Mouse (Mus musculus) frontal cortex, postnatal 10 days (tissue): Measurements from ENCODE around the gene Tmem268.

ENCODE experiments used
- DNase-seq, 2 experiments: peaks; one replicate each; pipeline ENCODE4 v3.0.0; 2022; ENCODE audit warnings: low spot score in 2 of 2, mixed read lengths in 1 of 2

The Tmem268 gene

DNA sequence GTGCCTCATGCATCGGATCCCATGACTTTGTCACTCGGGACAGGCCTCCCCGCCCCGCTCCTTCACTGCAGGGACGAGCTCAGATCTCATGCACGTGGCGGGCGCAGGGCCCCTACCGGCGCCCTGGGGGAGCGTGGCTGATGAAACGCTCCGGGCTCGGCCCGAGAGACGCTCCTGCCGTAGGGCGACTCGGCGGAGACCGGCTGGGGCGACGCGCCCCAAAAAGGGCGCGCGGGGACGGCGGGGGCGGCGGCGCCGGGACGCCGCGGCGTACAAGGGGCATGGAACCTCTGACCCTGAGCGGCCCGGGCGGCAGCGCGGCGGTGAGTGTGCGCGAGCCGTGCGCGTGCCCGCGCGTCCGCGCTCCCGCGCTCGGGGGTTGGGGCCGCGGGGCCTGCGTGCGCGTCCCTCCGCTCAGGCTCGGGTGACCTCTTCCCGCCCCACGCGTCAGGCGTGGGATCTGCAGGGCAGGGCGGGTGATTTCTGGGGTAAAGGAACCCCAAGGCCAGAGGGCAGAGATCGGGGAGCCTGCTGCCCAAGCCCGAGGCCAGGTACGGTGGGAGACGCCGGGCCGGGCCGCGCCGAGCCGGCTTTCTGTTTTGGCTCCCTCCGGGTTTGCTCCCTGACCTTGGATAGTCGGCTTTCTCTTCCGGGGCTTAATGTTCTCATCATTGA lies at the start of gene Tmem268:
Gene Tmem268 (plus strand): TSS at position 375 of the 675 bp plus-strand sequence.
- DNase-seq: peak in 1 of 2 experiments; percentile 66

- DNase-seq: no peak
Measured at GRCm38 (mm10) chr4:63512921-63513320, 45.7 kb upstream of the Tmem268 start.

DNA sequence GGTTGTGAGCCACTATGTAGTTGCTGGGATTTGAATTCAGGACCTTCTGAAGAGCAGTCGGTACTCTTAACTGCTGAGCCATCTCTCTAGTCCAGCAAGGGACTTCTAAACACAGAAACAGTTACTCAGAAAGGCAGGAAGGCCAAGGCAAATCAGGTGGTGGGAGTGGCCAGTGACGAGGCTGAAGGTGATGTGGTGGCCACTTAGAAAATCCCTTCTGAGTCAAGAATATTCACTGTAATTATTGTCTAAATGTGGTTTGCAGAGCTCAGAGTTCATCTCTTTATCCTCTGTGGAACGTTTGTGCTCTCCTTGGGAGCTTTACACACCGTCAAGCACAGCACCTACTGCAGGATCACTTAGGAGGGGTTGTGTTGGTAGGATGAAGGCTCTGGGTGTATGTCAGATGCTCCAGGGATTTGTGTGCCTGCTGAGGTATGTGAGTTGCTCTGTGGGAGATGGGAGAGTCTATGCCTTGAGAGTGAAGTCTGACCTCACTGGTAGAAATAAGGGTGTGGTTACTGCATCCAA lies 44.1 kb upstream of the Tmem268 start:
- DNase-seq: no peak

GRCm38 (mm10) chr4:63515021-63515420 lies 43.6 kb upstream of the Tmem268 start:
- no peak for DNase-seq

DNA sequence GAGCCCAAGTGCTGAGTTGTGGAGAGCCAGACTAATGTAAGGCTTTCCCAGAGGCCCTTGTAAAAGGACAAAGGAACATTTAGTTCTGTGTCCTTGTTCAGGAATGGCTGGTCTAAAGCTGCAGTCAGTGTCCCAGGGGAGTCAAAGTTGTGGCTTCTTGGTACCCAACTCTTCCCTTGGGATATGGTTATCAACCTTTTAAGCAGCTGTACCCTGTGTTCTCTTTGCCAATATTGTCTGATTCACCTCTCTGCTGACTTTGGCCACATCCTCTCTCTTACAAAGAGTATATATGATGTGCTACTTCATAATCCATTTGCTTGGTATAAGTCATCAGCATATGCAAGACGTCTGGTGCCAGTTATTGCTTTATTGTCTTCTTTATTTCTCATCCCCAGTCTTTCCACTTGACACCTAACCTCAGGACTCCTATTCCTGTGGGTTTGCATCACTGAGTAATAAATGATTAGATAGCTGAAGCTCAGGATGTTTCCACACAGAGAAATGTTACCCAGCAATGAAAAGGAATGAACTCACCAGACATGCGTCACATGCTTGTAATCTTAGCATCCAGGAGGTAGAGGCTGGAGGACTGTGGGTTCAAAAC lies 36.7 kb upstream of the Tmem268 start:
- DNase-seq: no peak

GRCm38 (mm10) chr4:63525514-63525913 lies 33.1 kb upstream of the Tmem268 start:
- DNase-seq: no peak

GRCm38 (mm10) chr4:63528946-63529345 lies 29.6 kb upstream of the Tmem268 start:
- peak; percentile 25 to 54 for DNase-seq

GRCm38 (mm10) chr4:63530409-63530808 lies 28.2 kb upstream of the Tmem268 start:
- DNase-seq: no peak

GRCm38 (mm10) chr4:63537602-63538001 lies 21.0 kb upstream of the Tmem268 start:
- DNase-seq: no peak

GRCm38 (mm10) chr4:63542209-63542608 lies 16.4 kb upstream of the Tmem268 start:
- DNase-seq: no peak

GRCm38 (mm10) chr4:63543746-63544493 lies 14.7 kb upstream of the Tmem268 start:
- DNase-seq: peak in 1 of 2 experiments; percentile 49

GRCm38 (mm10) chr4:63544494-63545230 lies 13.9 kb upstream of the Tmem268 start, which contains the start of gene Atp6v1g1:
Atp6v1g1 (plus strand) TSS chr4:63544772.
- DNase-seq: peak; percentile 94

- no peak for DNase-seq
Measured at GRCm38 (mm10) chr4:63545231-63545958, 13.2 kb upstream of the Tmem268 start.

- DNase-seq: no peak
Measured at GRCm38 (mm10) chr4:63546441-63547055, 12.0 kb upstream of the Tmem268 start.

DNA sequence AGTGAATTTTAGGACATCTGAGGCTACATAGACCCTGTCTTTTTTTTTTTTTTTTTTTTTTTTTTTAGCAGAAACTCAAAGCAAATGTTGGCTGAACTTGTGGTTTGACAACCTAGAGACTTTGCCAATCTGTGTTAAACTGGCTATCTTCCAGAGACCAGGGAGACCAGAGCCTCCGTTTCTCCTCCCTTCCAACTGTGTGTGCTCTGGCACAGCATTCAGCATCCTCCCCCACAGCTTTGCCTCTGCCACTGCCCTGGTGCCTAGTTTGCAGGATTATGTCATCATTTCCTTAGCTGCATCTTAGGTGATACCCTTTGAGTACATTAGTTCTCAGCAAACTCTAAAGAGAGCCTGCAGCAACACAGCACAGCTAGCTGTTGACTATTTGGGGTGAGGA lies 10.8 kb upstream of the Tmem268 start:
- no peak for DNase-seq

- no peak for DNase-seq
Measured at GRCm38 (mm10) chr4:63548491-63548890, 10.1 kb upstream of the Tmem268 start.

- DNase-seq: no peak
Measured at GRCm38 (mm10) chr4:63550908-63551307, 7.7 kb upstream of the Tmem268 start.

DNA sequence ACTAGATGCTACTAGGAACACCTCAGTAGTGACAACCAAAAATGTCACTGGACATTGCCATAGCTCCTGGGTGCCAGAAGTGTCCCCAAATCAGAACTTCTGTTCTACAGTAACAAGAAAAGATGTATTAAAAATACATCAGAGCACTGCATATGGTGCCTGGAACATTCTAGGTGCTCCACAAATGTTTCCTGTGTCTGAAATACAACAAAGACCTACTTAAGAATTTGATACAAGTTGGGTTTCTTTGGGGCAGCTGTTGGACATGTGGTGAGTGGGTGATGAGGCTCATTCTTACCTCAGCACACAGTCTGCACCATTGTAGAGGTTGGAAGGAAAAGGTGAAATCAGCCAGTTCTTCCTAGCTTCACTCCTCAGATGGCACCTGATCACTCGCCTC lies 5.7 kb upstream of the Tmem268 start:
- DNase-seq: no peak

GRCm38 (mm10) chr4:63553789-63554576 lies 4.6 kb upstream of the Tmem268 start:
- DNase-seq: no peak

DNA sequence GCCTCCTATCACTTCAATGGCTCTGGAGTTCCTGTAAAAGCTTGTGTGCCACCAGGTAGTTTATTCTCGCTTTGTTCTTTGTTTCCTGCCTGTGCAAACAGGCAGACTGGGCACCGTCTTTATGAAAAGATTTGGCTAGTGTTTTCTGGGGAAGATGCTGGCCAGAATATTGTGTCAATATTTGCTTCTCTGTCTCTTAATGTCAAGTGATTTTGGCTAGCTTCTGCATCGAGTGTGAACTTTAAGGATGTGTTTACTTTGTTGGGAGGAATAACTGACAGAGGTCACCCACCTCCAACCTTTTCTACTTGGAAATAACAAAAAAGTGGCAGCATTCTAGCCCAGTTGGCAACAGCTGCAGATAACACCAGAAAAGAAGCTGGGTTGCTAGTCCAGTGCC lies 4.0 kb upstream of the Tmem268 start:
- DNase-seq: no peak
